Mouse (Mus musculus) lung, postnatal 36 days (tissue): ENCODE data around the gene Tmem79.
"Not testable (repeated sequence)": the region's sequence is repeated elsewhere in the genome, so short reads cannot be mapped to it uniquely, and the experiment has no call there.

Source experiments
- DNase-seq: peaks from one replicate; pipeline ENCODE4 v3.0.0; 2022; ENCODE audit warnings: mixed read lengths

Tmem79 gene

GRCm38 (mm10) chr3:88352907-88353306 is 17.0 kb upstream of the Tmem79 start:
- DNase-seq = no peak

- no peak for DNase-seq
Observed at GRCm38 (mm10) chr3:88350732-88351131, 14.8 kb upstream of the Tmem79 start.

GRCm38 (mm10) chr3:88339006-88339405 is 3.1 kb upstream of the Tmem79 start:
- no peak for DNase-seq

GRCm38 (mm10) chr3:88338316-88338715 is 2.4 kb upstream of the Tmem79 start:
- no peak for DNase-seq

GRCm38 (mm10) chr3:88337367-88338020 is 1.5 kb upstream of the Tmem79 start:
- DNase-seq = no peak

GRCm38 (mm10) chr3:88335436-88336053 is 403 bp downstream of the Tmem79 start:
- no peak for DNase-seq

GRCm38 (mm10) chr3:88334902-88335435 is 979 bp downstream of the Tmem79 start:
- no peak for DNase-seq

- peak; percentile 65 for DNase-seq
Observed at GRCm38 (mm10) chr3:88334029-88334658, 1.8 kb downstream of the Tmem79 start.

- DNase-seq = peak; percentile 83
Observed at GRCm38 (mm10) chr3:88331282-88331681, 4.7 kb downstream of the Tmem79 start.

- DNase-seq = no peak
Observed at GRCm38 (mm10) chr3:88328956-88329355, 7.0 kb downstream of the Tmem79 start.

- DNase-seq = peak; percentile 85
Observed at GRCm38 (mm10) chr3:88324951-88325405, 11.0 kb downstream of the Tmem79 start, which contains the start of gene Glmp. TSS of gene Glmp (plus strand) at chr3:88325023.

GRCm38 (mm10) chr3:88299172-88299571 is 36.8 kb downstream of the Tmem79 start:
- DNase-seq = no peak

- DNase-seq = peak; percentile 32
Observed at GRCm38 (mm10) chr3:88297321-88297851, 38.6 kb downstream of the Tmem79 start.

- DNase-seq = peak; percentile 99
Observed at GRCm38 (mm10) chr3:88296561-88297318, 39.2 kb downstream of the Tmem79 start, which contains the start of the genes Tsacc and Cct3. TSS of gene Tsacc (minus strand) at chr3:88296999. TSS of gene Cct3 (plus strand) at chr3:88297116.

GRCm38 (mm10) chr3:88296110-88296560 is 39.8 kb downstream of the Tmem79 start:
- no peak for DNase-seq

- DNase-seq = not testable (repeated sequence)
Observed at GRCm38 (mm10) chr3:88295272-88295671, 40.7 kb downstream of the Tmem79 start.

- DNase-seq = peak; percentile 64
Observed at GRCm38 (mm10) chr3:88291970-88292369, 44.0 kb downstream of the Tmem79 start.

GRCm38 (mm10) chr3:88288133-88288713 is 47.7 kb downstream of the Tmem79 start:
- peak; percentile 71 for DNase-seq

GRCm38 (mm10) chr3:88287110-88287509 is 48.8 kb downstream of the Tmem79 start, which contains the start of gene Gm38392:
TSS of gene Gm38392 (minus strand) at chr3:88287210.
- DNase-seq = no peak

GRCm38 (mm10) chr3:88285565-88285895 is 50.4 kb downstream of the Tmem79 start:
- not testable (repeated sequence) for DNase-seq

- not testable (repeated sequence) for DNase-seq
Observed at GRCm38 (mm10) chr3:88284815-88285564, 51.0 kb downstream of the Tmem79 start.
